Mouse (Mus musculus) left cerebral cortex, adult 8-10 months (tissue): ENCODE measurements at regions not wholly inside any gene's neighbourhood (a gene's known extent, or its start where the extent isn't known, plus 50 kb on each side); places are given as distances from the start of the nearest gene placed in this dataset.

ENCODE experiments used
- DNase-seq, 2 experiments: peaks; one replicate each; pipeline ENCODE4 v3.0.0; 2022; ENCODE audit warnings: low spot score in 2 of 2

GRCm38 (mm10) chr11:33061570-33061969, 85.6 kb downstream of the Fgf18 start:
- DNase-seq: no peak

- DNase-seq: no peak
Observed at GRCm38 (mm10) chr11:33060352-33060751, 86.8 kb downstream of the Fgf18 start.

DNA sequence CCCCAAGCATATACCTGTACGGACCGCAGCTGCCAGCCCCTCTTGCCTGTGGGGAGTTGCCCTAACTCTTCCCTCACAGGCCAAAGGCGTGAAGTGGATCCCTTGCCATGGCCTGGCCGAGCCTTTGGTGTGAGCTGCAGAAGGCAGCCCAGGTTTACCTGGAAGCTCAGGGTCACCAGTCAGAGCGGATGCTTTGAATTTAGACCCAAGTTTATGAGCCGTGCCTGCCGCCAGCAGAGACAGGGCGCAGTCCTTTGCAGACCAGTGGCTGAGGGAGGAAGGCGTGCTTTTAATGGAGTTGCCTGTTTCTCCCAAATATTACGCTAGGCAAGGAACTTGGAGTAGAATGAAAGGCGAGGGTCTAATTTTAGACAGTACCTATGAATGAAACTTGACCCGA, 97.0 kb downstream of the Fgf18 start:
- no peak for DNase-seq

DNA sequence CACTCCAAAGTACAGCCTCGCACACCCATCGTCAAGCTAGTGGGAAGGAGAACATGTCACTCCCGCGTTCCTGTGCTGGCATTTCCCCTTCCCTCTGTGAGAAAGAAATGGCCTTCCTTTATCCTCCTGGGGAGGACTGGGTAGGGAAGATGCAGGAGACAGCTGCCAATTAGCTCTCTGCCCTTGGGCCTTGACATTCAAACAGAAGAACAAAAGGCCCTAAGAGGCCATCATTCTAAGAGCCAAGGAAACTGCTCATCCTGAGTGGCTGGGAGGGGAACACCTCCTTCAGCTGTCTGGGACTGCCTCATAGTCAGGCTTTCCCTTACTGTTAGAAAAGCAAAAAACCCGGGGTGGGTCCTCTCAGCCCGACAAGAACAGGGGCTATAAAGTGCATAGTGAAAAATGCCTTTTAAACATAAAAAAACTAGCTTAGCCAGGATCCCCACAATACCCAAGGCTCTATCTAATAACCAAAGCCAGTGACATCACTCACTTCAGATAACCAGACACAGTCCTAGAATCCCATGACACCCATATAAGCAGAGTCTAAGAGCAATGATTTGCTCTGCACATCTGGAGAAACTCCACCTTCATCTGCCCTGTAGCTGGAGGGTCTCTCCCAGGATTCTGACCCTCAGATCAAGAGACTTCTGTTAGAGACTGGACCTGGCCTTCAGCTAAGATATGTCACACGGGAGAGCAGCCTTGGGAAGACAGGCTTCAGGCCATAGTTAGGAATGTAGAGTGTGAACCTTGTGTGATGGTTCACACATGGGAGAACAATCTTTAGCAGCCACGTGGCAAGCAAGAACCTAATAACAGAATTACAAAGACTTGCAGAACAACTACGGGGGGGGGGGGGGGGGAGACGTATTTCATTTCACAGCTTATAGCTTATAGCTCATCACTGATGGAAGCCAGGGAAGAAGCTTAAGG, 107.1 kb downstream of the Fgf18 start:
- DNase-seq: no peak

DNA sequence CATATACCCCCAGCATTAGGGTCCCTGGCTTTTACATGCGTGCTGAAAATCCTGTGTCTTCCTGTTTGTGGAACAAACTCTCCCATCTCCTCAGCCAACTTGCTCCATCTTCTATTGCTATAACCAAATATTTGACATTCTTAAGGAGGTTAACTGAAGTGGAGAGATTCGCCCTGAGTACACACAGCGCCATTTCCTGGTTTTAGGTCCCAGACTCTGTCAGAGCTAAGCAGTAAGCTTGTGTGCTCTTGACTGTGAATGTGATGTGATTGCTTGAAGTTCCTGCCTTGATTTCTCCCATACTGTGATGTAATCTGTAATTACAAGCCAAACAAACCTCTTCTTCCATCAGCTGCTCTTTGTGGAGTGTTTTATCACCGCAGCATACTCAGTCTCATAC, 110.8 kb downstream of the Fgf18 start:
- DNase-seq: no peak

GRCm38 (mm10) chr11:33028920-33029319, 118.3 kb downstream of the Fgf18 start:
- no peak for DNase-seq

GRCm38 (mm10) chr11:33027121-33027520, 120.1 kb downstream of the Fgf18 start:
- no peak for DNase-seq

DNA sequence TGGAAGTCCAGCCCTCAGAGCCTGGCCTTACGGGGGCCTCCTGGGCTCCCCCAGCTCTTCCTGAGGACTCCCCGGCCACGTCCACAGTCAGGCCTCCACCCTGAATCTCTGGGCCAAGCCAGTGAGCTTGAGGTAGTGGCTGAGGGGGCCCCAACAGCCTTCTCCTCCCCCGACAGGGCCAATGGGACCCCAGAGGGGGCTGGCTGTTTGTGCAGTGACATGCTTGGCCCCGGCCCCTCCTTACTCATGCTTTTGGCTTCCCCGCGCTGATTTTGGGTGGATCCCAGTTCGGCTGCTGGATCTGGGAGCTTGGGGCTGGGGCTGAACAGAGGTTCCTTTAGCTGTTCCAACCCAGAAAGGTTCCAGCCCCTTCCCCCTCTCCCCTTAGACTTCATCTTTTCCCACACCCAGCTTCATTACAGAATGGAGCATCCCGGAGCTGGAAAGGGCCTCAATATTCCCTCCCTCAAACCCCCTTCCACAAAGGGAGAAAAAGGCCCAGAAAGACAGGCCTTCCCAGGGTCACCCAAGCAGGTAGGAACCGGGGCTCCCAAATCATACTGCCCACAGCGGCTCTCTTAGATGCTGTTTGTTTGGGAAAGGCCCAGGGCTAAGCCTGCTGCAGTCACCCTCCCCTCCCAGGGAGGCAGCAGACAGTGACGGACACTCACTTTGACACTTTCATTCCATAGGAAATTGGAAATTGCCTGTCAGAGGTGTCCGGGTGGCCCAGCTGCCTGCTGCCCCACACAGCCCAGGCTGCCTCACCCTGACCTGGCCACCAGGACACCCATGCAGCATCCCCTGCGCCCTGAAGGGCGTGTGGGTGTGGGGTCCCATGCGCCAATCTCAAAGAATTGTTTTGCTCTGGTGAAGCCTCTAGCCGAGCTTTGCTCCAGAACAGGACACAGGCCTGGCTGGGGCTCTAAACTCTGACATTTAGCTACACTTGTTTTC, 133.7 kb downstream of the Fgf18 start:
- DNase-seq: no peak

- no peak for DNase-seq
Observed at GRCm38 (mm10) chr11:33012384-33013160, 134.6 kb downstream of the Fgf18 start.

DNA sequence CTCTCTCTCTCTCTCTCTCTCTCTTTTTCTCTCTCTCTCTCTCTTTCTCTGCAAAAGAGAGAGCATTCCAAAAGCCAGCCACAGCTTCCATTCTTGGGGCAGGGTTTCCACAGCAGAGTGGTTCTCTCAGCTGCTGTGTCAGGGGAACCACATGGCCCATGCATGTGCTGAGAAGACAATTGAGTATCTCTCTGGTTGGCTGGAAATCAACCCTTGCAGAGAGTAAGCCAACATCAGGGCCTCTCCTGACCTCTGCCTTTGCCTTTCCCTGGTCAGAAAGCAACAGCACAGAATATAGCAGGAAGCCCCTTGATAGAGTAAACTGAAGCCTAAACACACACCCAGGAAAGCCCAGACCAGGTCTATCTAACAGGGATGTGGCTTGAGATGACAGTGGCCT, 138.6 kb downstream of the Fgf18 start:
- DNase-seq: no peak

- DNase-seq: no peak
Observed at GRCm38 (mm10) chr11:33007826-33008530, 139.2 kb downstream of the Fgf18 start.

DNA sequence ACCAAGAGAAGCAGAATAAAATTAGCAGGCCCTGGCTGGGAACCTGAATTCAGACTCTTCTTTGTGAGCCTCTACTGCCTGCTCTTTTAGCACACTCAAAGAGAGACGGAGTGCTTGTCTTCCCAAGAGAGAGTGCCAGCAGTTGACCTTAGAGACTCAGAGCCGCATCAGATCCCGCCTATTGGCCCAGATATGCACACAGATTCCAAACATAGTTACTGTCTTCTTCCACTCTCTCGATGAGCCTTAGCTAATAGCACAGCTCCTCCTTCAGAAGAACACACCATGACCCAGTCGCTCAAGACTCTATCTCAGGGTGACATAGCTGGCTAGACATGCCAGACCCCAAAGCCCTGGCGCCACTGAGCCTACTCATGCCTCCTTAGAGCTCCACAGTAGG, 139.8 kb downstream of the Fgf18 start:
- no peak for DNase-seq

DNA sequence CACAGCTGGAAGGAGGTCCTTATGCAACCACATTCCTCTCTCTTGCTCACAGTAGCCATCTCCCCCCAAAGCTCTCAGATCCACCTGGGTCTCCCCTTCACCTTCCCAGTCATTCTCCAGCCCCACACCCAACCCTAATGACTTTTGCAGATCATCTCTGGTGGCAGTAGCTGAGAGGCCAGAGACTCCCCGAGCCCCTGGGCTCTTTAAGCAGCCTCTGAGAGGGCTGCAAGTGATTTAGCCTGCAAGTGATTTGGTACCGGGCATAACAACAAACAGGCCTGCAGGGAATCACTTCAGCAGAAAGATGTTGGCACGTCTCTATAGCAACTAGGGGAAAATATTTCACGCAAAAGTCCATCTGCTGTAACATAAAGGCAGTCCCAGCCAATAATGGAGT, 142.0 kb downstream of the Fgf18 start:
- no peak for DNase-seq

- DNase-seq: no peak
Observed at GRCm38 (mm10) chr11:33004603-33005002, 142.6 kb downstream of the Fgf18 start.

- no peak for DNase-seq
Observed at GRCm38 (mm10) chr11:32999684-33000255, 147.4 kb downstream of the Fgf18 start.

DNA sequence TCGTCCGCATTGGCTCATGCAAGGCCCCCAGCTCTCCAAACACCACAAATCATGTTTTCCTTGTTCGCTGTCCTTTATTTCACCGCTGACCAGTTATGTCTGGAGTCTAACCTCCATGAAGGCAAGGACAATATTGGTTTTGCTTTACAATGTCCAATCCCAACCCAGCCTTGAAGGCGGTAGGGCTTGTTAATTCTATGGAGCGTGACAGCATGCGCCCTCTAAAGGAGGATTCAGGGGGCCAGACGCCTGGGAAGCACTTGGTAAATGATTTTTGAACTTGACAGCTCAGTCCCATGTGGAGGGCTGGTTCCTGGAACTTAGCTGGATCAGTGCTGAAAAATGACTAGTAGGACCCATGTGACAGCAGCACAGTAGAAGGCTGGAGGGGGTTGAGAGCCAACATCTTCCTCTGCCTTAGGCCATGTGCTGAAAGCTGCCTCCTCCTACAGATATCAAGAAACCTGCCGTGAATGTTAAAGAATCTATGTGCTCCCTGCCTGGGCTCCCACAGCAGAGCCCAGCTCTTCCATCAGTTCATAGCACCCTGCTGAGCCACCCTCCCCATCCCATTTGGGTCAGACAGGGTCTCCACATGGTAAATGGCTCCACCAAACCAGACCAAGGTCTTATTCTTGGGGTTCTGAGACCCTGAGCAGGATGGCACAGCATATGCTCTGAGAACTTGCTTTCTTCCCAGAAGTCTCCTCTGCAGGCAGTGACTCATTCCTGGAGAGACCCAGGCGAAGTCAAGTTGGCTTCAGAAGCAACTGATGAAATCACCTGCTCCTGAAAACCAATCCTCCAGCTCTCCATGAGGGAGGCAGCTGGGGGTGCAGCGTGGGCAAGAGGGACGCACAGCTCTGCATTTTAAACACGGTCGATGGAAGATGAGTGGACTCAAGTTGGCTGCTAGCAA, 148.3 kb downstream of the Fgf18 start:
- DNase-seq: peak in 1 of 2 experiments; percentile 60

DNA sequence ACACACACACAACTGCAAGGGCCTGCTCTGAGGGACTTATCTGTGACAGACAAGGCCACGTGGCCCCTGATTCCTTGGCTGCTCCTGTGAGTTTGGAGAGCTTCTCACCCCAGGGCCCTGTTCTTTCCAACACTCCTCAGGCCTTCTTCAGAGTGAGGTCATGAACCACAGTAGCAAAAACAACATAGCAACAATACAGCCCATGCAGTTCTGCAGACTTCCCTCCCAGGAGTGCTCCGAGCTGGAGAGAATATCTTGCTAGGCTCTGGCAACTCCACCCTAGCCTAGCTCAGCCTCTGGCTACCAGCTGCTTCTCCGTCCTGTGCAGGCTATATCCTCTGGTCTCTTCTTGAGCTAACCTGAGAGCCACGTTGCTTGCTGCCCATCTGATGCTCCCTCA, 152.8 kb downstream of the Fgf18 start:
- no peak for DNase-seq

GRCm38 (mm10) chr11:32993439-32993838, 153.8 kb downstream of the Fgf18 start:
- DNase-seq: no peak

DNA sequence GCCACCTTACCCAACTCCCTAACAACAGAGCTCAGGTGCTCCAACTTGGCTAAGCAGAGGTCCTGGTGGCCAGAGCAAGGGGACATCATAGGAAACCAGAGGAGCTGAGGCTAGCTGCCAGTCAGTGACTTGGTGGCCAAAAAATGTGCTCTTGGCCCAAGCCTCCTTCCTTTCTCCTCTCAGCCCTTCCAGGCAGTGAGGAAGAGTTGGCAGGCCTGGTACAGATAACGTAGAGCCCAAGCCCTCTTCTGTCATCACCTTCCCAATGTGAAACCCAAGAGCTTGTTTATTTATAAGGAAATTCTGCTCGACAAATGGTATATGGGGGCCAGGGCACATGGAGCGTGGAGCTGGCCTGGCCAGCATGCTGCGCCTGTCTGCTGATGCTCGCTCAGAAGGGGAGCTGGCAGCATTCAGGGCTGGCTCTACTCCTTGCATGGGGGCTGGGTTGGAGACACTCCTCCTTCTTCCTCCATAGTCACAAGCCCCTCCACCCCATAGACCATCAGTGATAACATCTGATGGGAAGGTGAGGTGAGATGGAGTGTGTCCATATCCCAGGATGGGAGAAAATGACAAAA, 156.1 kb downstream of the Fgf18 start:
- DNase-seq: no peak
